In genomic region chr1:88839407-88839976, GRCm38 (mm10) we compare ENCODE assay signal across 10 mouse cellular contexts.
DNase-seq lines count a peak whose midpoint lies in the region; ATAC-seq and TF ChIP-seq lines count a peak whose summit lies in the region.
"Had no signal": no experiment of that assay in that cellular context is flagged by ENCODE, and none has a peak within 500 bp of the region (broad histone marks: within the 10 kb centered on the region; RNA-seq: fewer than 3 reads in every experiment).

No protein-coding gene starts in this region.

- no peaks in the 10 kb centered on the region for H3K27me3 ChIP-seq in forebrain, embryonic 13.5 days
- no peaks in the 10 kb centered on the region for H3K27me3 ChIP-seq in midbrain, embryonic 14.5 days (ENCODE audit: control insufficient read depth, insufficient read depth, low read length)
- H3K27me3 ChIP-seq in kidney, adult 2 months (replicated peaks; ENCODE audit: control insufficient read depth, insufficient read depth, low read length): no peaks in the 10 kb centered on the region
- H3K27me3 ChIP-seq: heart, embryonic 13.5 days; limb, embryonic 12.5 days had no signal

- H3K4me3 ChIP-seq in forebrain, embryonic 13.5 days: no peak overlapping the region
- H3K4me3 ChIP-seq in midbrain, embryonic 14.5 days (replicated peaks; ENCODE audit: low read depth, low read length): no peak overlapping the region
- no peak overlapping the region for H3K4me3 ChIP-seq in kidney, adult 2 months (ENCODE audit: insufficient read depth, low read depth, low read length)
- H3K4me3 ChIP-seq: heart, embryonic 13.5 days; limb, embryonic 12.5 days had no signal

- TF ChIP-seq CTCF in kidney, adult 2 months (conservative IDR thresholded peaks at IDR 0.05; ENCODE audit: insufficient read depth, insufficient read length, low read depth, low read length): no peak

- H3K9me3 ChIP-seq in forebrain, embryonic 13.5 days (replicated peaks): no peaks in the 10 kb centered on the region
- no peaks in the 10 kb centered on the region for H3K9me3 ChIP-seq in midbrain, embryonic 14.5 days (ENCODE audit: control insufficient read depth, low read length)

- DNase-seq in R1 (ENCODE audit: low read depth, low spot score): peak; percentile 43
- peak; percentile 68 for DNase-seq in cerebellum, adult 11-12 months
- DNase-seq in midbrain, embryonic 14.5 days: no peak
- DNase-seq in ovary, postnatal 14 days (ENCODE audit: low spot score): no peak
- no peak for DNase-seq in frontal cortex, postnatal 10 days (ENCODE audit: low spot score in 2 of 2)
- DNase-seq in kidney, adult 2 months: no peak

- WGBS in forebrain, embryonic 13.5 days: 1% methylated on average over 3 of the region's 3 CpGs
- 4% methylated on average over 3 of the region's 3 CpGs for WGBS in midbrain, embryonic 14.5 days
- 42% methylated on average over 3 of the region's 3 CpGs for WGBS in kidney, adult 2 months

- H3K36me3 ChIP-seq in forebrain, embryonic 13.5 days (ENCODE audit: poor library complexity, severe bottlenecking): no peaks in the 10 kb centered on the region
- no peaks in the 10 kb centered on the region for H3K36me3 ChIP-seq in midbrain, embryonic 14.5 days (ENCODE audit: control insufficient read depth, insufficient read depth, low read length)
- no peaks in the 10 kb centered on the region for H3K36me3 ChIP-seq in kidney, adult 2 months (ENCODE audit: control insufficient read depth, insufficient read depth, low read length)
- H3K36me3 ChIP-seq: heart, embryonic 13.5 days; limb, embryonic 12.5 days had no signal

- H3K9ac ChIP-seq in forebrain, embryonic 13.5 days: no peak overlapping the region
- H3K9ac ChIP-seq in midbrain, embryonic 14.5 days (replicated peaks; ENCODE audit: low read length): no peak overlapping the region
- H3K9ac ChIP-seq: heart, embryonic 13.5 days; limb, embryonic 12.5 days had no signal

- peaks cover 29% of the 10 kb centered on the region for H3K4me1 ChIP-seq in forebrain, embryonic 13.5 days
- peaks cover 17% of the 10 kb centered on the region for H3K4me1 ChIP-seq in midbrain, embryonic 14.5 days (ENCODE audit: control insufficient read depth, insufficient read depth, low read length)
- no peaks in the 10 kb centered on the region for H3K4me1 ChIP-seq in kidney, adult 2 months (ENCODE audit: control insufficient read depth, insufficient read depth, low read length)
- H3K4me1 ChIP-seq: heart, embryonic 13.5 days had no signal

- H3K4me2 ChIP-seq in forebrain, embryonic 13.5 days: peak overlapping the region; percentile 2; the same call in 1 of the 2 replicates
- no peak overlapping the region for H3K4me2 ChIP-seq in midbrain, embryonic 14.5 days (ENCODE audit: low read length)
- H3K4me2 ChIP-seq: heart, embryonic 13.5 days; limb, embryonic 12.5 days had no signal

- peak overlapping the region; percentile 76 for H3K27ac ChIP-seq in forebrain, embryonic 13.5 days
- H3K27ac ChIP-seq in midbrain, embryonic 14.5 days (replicated peaks; ENCODE audit: low read depth, low read length): peak overlapping the region; percentile 78
- no peak overlapping the region for H3K27ac ChIP-seq in kidney, adult 2 months (ENCODE audit: insufficient read depth, low read depth, low read length)
- H3K27ac ChIP-seq: heart, embryonic 13.5 days; kidney, postnatal 0 days had no signal

- no peak for TF ChIP-seq POLR2A in kidney, adult 2 months (IDR thresholded peaks at IDR 0.05; ENCODE audit: low read depth, low read length)

- ATAC-seq in forebrain, embryonic 13.5 days: peak; percentile 19
- no peak for ATAC-seq in midbrain, embryonic 14.5 days (ENCODE audit: low FRiP score, low TSS enrichment)

Comparison
In these comparisons a context has a peak if more than half of its experiments do, and no peak if none do; other contexts are left out.
1. DNase-seq: peak in R1 (single experiment) and cerebellum, adult 11-12 months (single experiment); none in midbrain, embryonic 14.5 days (single experiment), ovary, postnatal 14 days (single experiment), frontal cortex, postnatal 10 days (0 of 2) and kidney, adult 2 months (single experiment).